Mouse (Mus musculus): ENCODE data around the gene Il9.
A peak's percentile ranks its signal among the peaks of the same experiment; 100 is the strongest.

Il9 gene

DNA sequence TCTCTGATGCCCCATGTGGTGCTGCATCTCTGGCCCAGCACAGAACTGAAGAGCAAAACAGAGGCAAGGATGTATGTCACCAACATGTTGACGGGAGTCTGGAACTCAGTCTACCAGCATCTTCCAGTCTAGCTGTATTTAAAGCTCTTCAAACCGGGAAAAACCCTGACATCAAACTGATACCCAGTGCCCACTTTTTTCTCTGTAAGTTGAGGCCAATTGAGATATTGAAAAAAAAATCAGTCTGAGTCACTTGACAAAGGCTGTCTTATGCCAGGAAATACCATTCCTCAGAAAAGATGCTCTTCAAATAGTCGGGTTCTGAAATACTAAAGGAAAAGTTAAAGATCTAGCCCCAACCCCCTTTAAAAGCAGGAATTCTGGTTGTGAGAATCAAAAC lies at the start of gene Il9:
TSS of gene Il9 (minus strand) at position 101 of the 400 bp plus-strand sequence.
- no peak for DNase-seq (ENCODE audit: low spot score in 2 of 2)

DNA sequence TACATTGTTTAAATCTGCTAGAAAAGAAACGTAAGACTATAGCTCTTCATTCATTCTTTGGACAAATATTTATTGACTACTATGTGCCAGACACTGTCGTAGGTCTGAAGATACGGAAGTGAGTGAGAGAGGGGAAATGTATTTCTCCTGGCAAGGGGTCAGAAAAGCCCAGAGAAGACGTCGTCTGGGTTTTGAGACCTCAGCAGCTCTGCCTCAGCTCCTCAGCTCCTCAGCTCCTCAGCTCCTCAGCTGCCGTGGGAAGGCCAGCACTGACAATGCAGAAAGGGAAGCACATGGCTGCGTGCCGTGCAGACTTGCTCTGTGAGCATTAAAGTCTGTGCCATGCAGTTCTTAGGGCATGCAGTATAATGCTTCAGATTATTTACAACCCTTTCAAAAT lies 47.6 kb upstream of the Il9 start:
- DNase-seq (ENCODE audit: low spot score in 2 of 2) = no peak

- DNase-seq (ENCODE audit: low spot score in 2 of 2) = no peak
These were observed 47.0 kb upstream of the Il9 start for GRCm38 (mm10) chr13:56529031-56529430.

GRCm38 (mm10) chr13:56528281-56528680 lies 46.2 kb upstream of the Il9 start:
- DNase-seq (ENCODE audit: low spot score in 2 of 2) = no peak

- DNase-seq (ENCODE audit: low spot score in 2 of 2) = no peak
These were observed 45.8 kb upstream of the Il9 start for GRCm38 (mm10) chr13:56527846-56528245.

DNA sequence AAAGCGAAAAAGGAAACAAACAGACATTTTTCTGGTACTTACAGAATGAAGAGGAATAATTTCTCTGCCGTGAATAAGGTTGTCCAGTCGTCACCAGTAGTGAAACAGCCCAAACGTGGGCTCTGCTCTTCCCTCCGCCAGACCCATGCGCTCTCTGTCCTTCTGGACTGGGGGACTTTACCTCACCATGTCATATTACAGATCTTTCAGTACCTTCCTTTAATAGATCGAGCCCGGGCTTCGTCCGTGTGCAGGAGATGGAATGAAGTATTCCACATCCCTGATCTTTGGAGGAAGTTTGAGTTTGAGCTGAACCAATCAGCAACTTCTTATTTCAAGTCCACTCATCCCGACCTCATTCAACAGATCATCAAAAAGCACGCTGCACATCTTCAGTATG lies 44.8 kb upstream of the Il9 start:
- DNase-seq (ENCODE audit: low spot score in 2 of 2) = peak in 1 of 2 experiments; percentile 34

- DNase-seq (ENCODE audit: low spot score in 2 of 2) = peak in 1 of 2 experiments; percentile 57
These were observed 40.7 kb upstream of the Il9 start for GRCm38 (mm10) chr13:56522821-56523167.

- DNase-seq (ENCODE audit: low spot score in 2 of 2) = peak; percentile 87 to 95
These were observed 40.2 kb upstream of the Il9 start, which contains the start of gene Fbxl21 for GRCm38 (mm10) chr13:56522081-56522820. Gene Fbxl21, plus strand, starts transcription at chr13:56522472.

GRCm38 (mm10) chr13:56516816-56517215 lies 34.8 kb upstream of the Il9 start:
- DNase-seq (ENCODE audit: low spot score in 2 of 2) = no peak

DNA sequence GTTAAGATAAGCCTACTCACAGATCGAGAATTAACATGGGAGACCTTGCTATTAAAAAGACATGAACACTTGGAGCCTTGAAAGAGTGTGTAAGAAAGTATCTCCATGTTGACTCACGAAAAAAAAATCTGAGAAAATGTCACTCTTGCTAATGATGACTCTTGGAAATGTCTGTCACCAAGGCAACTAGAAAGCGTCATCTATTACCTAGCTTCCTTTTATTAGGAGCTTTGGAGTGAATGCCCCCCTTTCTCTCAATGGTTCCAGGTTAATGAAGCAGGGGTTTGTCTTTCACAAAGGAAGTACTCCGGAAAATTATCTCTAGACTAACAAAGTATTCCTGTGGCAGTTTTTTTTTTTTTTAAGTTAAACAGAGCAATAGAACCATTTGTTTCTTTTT lies 34.3 kb upstream of the Il9 start:
- no peak for DNase-seq (ENCODE audit: low spot score in 2 of 2)

- no peak for DNase-seq (ENCODE audit: low spot score in 2 of 2)
These were observed 31.5 kb upstream of the Il9 start for GRCm38 (mm10) chr13:56513595-56513994.

DNA sequence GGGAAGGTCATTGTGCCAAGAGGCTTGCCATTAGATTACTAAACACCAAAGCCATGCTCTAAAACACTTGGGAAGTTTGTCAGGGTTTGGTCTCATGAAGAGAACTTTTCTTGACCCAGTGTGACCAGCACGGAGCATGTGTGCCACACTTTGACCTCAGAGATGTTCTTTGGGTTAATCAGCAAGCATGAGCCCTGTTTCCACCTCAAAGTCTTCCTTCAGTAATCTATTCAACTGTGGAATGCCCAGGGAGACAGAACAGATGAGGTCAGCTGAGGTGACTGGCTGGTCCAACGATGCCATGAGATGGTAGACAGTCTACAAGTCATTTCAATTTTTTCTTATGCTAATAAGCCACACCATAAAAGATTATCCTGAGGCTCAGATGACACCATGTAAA lies 27.8 kb upstream of the Il9 start:
- DNase-seq (ENCODE audit: low spot score in 2 of 2) = no peak

- no peak for DNase-seq (ENCODE audit: low spot score in 2 of 2)
These were observed 24.9 kb upstream of the Il9 start for GRCm38 (mm10) chr13:56506871-56507496.

GRCm38 (mm10) chr13:56501866-56502420 lies 19.9 kb upstream of the Il9 start:
- no peak for DNase-seq (ENCODE audit: low spot score in 2 of 2)

DNA sequence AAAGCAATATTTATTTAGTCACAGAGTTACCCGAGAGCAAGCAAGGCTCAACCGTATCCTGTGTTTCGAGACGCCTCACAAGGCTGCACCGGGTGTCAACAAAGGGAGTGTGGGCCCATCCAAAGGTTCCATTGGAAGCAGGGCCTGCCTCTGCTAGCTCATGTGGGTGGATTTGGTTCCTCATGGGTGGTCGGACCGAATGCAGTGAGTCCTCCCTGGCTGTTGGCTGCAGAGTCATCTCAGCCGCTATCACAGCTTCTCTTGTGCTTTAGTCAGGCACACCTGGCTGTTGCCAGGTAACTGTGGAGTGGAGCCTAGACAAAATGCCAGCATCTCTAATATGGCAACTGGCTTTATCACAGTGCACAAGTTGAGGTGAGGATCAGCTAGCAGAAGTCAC lies 18.6 kb upstream of the Il9 start:
- no peak for DNase-seq (ENCODE audit: low spot score in 2 of 2)

DNA sequence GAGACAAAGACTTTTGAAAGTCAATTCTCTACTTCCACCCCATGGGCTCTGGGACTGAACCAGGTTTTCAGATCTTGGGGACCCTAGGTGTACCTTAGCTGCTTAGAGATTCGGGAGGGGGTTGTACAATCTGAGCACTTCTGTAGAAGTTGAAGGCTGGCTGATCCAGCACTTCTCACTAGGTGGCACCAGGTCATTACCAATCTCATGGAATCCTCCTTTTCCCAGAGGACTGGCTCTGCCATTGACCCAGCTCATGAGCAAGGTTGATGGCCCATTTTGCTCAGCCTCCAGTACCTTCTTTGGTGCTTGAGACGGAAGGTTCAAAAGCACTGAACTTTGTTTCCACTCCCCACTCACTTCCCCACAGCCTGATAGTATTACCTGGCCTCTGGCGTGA lies 18.1 kb upstream of the Il9 start:
- no peak for DNase-seq (ENCODE audit: low spot score in 2 of 2)

GRCm38 (mm10) chr13:56494440-56494839 lies 12.4 kb upstream of the Il9 start:
- DNase-seq (ENCODE audit: low spot score in 2 of 2) = no peak

- peak in 1 of 2 experiments; percentile 39 for DNase-seq (ENCODE audit: low spot score in 2 of 2)
These were observed 6.0 kb upstream of the Il9 start for GRCm38 (mm10) chr13:56488012-56488411.

GRCm38 (mm10) chr13:56478027-56478426 lies 4.0 kb downstream of the Il9 start:
- no peak for DNase-seq (ENCODE audit: low spot score in 2 of 2)

- DNase-seq (ENCODE audit: low spot score in 2 of 2) = no peak
These were observed 4.8 kb downstream of the Il9 start for GRCm38 (mm10) chr13:56477271-56477670.

- no peak for DNase-seq (ENCODE audit: low spot score in 2 of 2)
These were observed 5.3 kb downstream of the Il9 start for GRCm38 (mm10) chr13:56476790-56477189.

GRCm38 (mm10) chr13:56475363-56475762 lies 6.7 kb downstream of the Il9 start:
- no peak for DNase-seq (ENCODE audit: low spot score in 2 of 2)

DNA sequence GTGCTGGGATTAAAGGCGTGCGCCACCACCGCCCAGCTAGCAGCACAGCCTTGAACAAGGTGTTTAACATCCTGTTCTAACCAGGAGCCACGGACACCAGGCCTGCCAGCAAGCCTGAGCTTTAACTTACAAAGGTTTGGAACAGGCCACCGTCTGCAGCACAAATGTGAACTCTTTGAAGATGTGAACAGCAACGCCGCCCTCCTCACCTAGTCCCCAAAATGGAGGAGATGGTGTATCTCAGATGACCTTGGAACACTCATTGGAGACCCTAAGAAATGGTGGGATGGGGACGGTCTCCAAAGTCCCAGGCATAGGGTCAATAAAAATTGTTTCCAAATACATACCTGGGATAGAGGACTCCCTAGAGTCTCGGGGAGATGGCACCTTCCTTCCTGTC lies 9.4 kb downstream of the Il9 start:
- no peak for DNase-seq (ENCODE audit: low spot score in 2 of 2)
